Mouse (Mus musculus) fat pad, adult 2 months (tissue): ENCODE measurements around the gene Ubtd2.

ENCODE experiments used
- DNase-seq: peaks from one replicate; pipeline ENCODE4 v3.0.0-alpha.2; 2011; ENCODE audit warnings: low read depth, low spot score; ENCODE audit errors: extremely low read depth

Gene Ubtd2

GRCm38 (mm10) chr11:32454800-32455506 lies at the start of gene Ubtd2:
Gene Ubtd2 (plus strand): TSS chr11:32455370.
- no peak for DNase-seq

- DNase-seq, result no peak
These were observed 47.3 kb upstream of the Ubtd2 start for GRCm38 (mm10) chr11:32407863-32408262.

- DNase-seq, result no peak
These were observed 46.1 kb upstream of the Ubtd2 start for GRCm38 (mm10) chr11:32409052-32409451.

- no peak for DNase-seq
These were observed 45.2 kb upstream of the Ubtd2 start for GRCm38 (mm10) chr11:32409823-32410562.

GRCm38 (mm10) chr11:32420001-32420400 lies 35.2 kb upstream of the Ubtd2 start:
- DNase-seq, result no peak

- DNase-seq, result no peak
These were observed 31.9 kb upstream of the Ubtd2 start for GRCm38 (mm10) chr11:32423311-32423710.

GRCm38 (mm10) chr11:32424600-32424999 lies 30.6 kb upstream of the Ubtd2 start:
- no peak for DNase-seq

- no peak for DNase-seq
These were observed 30.0 kb upstream of the Ubtd2 start for GRCm38 (mm10) chr11:32425043-32425658.

GRCm38 (mm10) chr11:32427537-32427936 lies 27.6 kb upstream of the Ubtd2 start:
- DNase-seq, result no peak

GRCm38 (mm10) chr11:32435410-32436060 lies 19.6 kb upstream of the Ubtd2 start:
- DNase-seq, result no peak

- no peak for DNase-seq
These were observed 12.6 kb upstream of the Ubtd2 start for GRCm38 (mm10) chr11:32442576-32442975.

GRCm38 (mm10) chr11:32444266-32444665 lies 10.9 kb upstream of the Ubtd2 start:
- no peak for DNase-seq

GRCm38 (mm10) chr11:32445135-32445534 lies 10.0 kb upstream of the Ubtd2 start:
- DNase-seq, result no peak

- no peak for DNase-seq
These were observed 9.4 kb upstream of the Ubtd2 start for GRCm38 (mm10) chr11:32445637-32446226.

GRCm38 (mm10) chr11:32450216-32450615 lies 5.0 kb upstream of the Ubtd2 start:
- no peak for DNase-seq

GRCm38 (mm10) chr11:32451306-32451705 lies 3.9 kb upstream of the Ubtd2 start:
- no peak for DNase-seq

- no peak for DNase-seq
These were observed 2.4 kb upstream of the Ubtd2 start for GRCm38 (mm10) chr11:32452745-32453144.

- DNase-seq, result no peak
These were observed 1.7 kb upstream of the Ubtd2 start for GRCm38 (mm10) chr11:32453353-32453915.

- DNase-seq, result no peak
These were observed 855 bp upstream of the Ubtd2 start for GRCm38 (mm10) chr11:32454231-32454799.

GRCm38 (mm10) chr11:32455507-32456141 lies 454 bp downstream of the Ubtd2 start:
- no peak for DNase-seq
